Mouse (Mus musculus) adrenal gland, adult (tissue): Measurements from ENCODE around the gene Gm3233.
"Not testable (repeated sequence)": the region's sequence is repeated elsewhere in the genome, so short reads cannot be mapped to it uniquely, and the experiment has no call there.

Experiments used
- DNase-seq, 2 experiments: peaks; one replicate each; pipeline ENCODE4 v3.0.0; 2022 to 2023; ENCODE audit warnings: low spot score in 1 of 2; ENCODE audit not compliant: inconsistent age in 2 of 2

The Gm3233 gene

GRCm38 (mm10) chr10:77759582-77759981 lies at the start of gene Gm3233:
Gene Gm3233, minus strand, starts transcription at chr10:77759682.
- DNase-seq: not testable (repeated sequence)

GRCm38 (mm10) chr10:77804095-77804494 lies 44.6 kb upstream of the Gm3233 start:
- DNase-seq: no peak

GRCm38 (mm10) chr10:77798921-77799508 lies 39.5 kb upstream of the Gm3233 start, which contains the start of gene Gm19668:
Gene Gm19668, minus strand, starts transcription at chr10:77799133.
- DNase-seq: no peak

- DNase-seq: not testable (repeated sequence)
These were observed 38.9 kb upstream of the Gm3233 start for GRCm38 (mm10) chr10:77798164-77798920.

GRCm38 (mm10) chr10:77797677-77798076 lies 38.2 kb upstream of the Gm3233 start:
- no peak for DNase-seq

- no peak for DNase-seq
These were observed 35.5 kb upstream of the Gm3233 start, which contains the start of gene Gm9639 for GRCm38 (mm10) chr10:77794976-77795375. Gene Gm9639, minus strand, starts transcription at chr10:77795076.

- no peak for DNase-seq
These were observed 29.1 kb upstream of the Gm3233 start for GRCm38 (mm10) chr10:77788621-77789020.

GRCm38 (mm10) chr10:77787876-77788275 lies 28.4 kb upstream of the Gm3233 start, which contains the start of gene Gm7137:
Gene Gm7137, minus strand, starts transcription at chr10:77788200.
- DNase-seq: not testable (repeated sequence)

- DNase-seq: not testable (repeated sequence)
These were observed 23.9 kb upstream of the Gm3233 start for GRCm38 (mm10) chr10:77783396-77783795.

- not testable (repeated sequence) for DNase-seq
These were observed 23.0 kb upstream of the Gm3233 start, which contains the start of gene Gm3250 for GRCm38 (mm10) chr10:77782442-77782841. Gene Gm3250, minus strand, starts transcription at chr10:77782542.

GRCm38 (mm10) chr10:77776844-77777243 lies 17.4 kb upstream of the Gm3233 start, which contains the start of gene Gm7138:
Gene Gm7138, minus strand, starts transcription at chr10:77776944.
- DNase-seq: not testable (repeated sequence)

GRCm38 (mm10) chr10:77772142-77772541 lies 12.7 kb upstream of the Gm3233 start:
- DNase-seq: not testable (repeated sequence)

GRCm38 (mm10) chr10:77771225-77771624 lies 11.7 kb upstream of the Gm3233 start, which contains the start of gene Gm3238:
Gene Gm3238, minus strand, starts transcription at chr10:77771325.
- DNase-seq: not testable (repeated sequence)

- DNase-seq: no peak
These were observed 10.2 kb upstream of the Gm3233 start for GRCm38 (mm10) chr10:77769727-77770126.

GRCm38 (mm10) chr10:77753448-77753847 lies 6.0 kb downstream of the Gm3233 start:
- no peak for DNase-seq

- not testable (repeated sequence) for DNase-seq
These were observed 7.2 kb downstream of the Gm3233 start for GRCm38 (mm10) chr10:77752312-77752711.

- DNase-seq: not testable (repeated sequence)
These were observed 8.2 kb downstream of the Gm3233 start, which contains the start of gene Gm9736 for GRCm38 (mm10) chr10:77751254-77751653. Gene Gm9736, minus strand, starts transcription at chr10:77751354.

- DNase-seq: not testable (repeated sequence)
These were observed 8.8 kb downstream of the Gm3233 start for GRCm38 (mm10) chr10:77750686-77751085.

GRCm38 (mm10) chr10:77741924-77742688 lies 17.4 kb downstream of the Gm3233 start, which contains the start of gene Gm18596:
Gene Gm18596, minus strand, starts transcription at chr10:77742638.
- not testable (repeated sequence) for DNase-seq

- DNase-seq: no peak
These were observed 20.6 kb downstream of the Gm3233 start for GRCm38 (mm10) chr10:77738929-77739328.

GRCm38 (mm10) chr10:77735928-77736327 lies 23.6 kb downstream of the Gm3233 start:
- no peak for DNase-seq
